Mouse (Mus musculus): ENCODE results near the gene Lrg1.

- no peak for TF ChIP-seq CTCF (IDR thresholded peaks at IDR 0.05; ENCODE audit: low read depth, low read length)
- TF ChIP-seq POLR2A (IDR thresholded peaks at IDR 0.05; ENCODE audit: borderline replicate concordance, low read depth, low read length) = no peak
These were observed 25.6 kb upstream of the Lrg1 start for GRCm38 (mm10) chr17:56147420-56147819.

Data from bone marrow macrophage, adult 2 months (primary cell).